Mouse (Mus musculus) urinary bladder, postnatal 14 days (tissue): ENCODE data around the gene Hist1h2bh.
"Not testable (repeated sequence)": the region's sequence is repeated elsewhere in the genome, so short reads cannot be mapped to it uniquely, and the experiment has no call there.

Experiments used
- DNase-seq: peaks from one replicate; pipeline ENCODE4 v3.0.0; 2021; ENCODE audit warnings: low spot score

Gene Hist1h2bh

DNA sequence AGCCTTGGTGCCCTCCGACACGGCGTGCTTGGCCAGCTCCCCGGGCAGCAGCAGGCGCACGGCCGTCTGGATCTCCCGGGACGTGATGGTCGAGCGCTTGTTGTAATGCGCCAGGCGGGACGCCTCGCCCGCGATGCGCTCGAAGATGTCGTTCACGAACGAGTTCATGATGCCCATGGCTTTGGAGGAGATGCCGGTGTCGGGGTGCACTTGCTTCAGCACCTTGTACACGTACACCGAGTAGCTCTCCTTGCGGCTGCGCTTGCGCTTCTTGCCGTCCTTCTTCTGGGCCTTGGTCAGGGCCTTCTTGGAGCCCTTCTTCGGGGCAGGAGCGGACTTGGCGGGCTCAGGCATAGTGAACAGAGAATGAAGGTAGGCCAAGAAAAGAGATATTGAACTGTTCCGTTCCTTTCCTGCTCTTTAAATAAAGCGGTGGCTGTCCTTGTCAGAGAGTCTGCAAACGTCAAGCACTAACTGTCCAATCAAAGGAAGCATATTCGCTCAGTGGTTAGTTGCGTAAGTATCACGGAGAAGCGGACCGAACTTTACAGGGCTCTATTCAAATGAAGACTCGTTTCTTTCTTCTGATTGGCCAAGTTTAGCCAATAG, at the start of gene Hist1h2bh:
Gene Hist1h2bh, minus strand, starts transcription at position 394 of the 609 bp plus-strand sequence.
- DNase-seq: peak; percentile 59

DNA sequence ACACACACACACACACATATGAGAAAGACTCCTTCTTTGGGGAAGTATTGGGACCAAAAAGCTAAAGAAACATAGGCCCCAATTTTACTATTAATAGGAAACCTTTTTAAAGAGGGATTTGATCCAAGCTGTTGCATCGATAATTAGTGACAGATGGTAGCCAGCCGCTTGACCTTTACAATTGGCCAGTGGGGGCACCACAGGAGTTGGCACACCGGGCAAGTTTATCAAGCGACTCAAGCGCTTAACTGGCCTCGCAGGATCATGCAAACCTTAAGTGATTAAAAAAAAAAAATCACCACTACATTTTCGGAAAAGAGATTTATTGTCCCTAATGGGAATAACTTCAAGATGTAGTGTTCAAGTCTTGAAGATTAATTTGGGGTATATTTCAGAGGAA, 49.4 kb upstream of the Hist1h2bh start:
- DNase-seq: no peak

DNA sequence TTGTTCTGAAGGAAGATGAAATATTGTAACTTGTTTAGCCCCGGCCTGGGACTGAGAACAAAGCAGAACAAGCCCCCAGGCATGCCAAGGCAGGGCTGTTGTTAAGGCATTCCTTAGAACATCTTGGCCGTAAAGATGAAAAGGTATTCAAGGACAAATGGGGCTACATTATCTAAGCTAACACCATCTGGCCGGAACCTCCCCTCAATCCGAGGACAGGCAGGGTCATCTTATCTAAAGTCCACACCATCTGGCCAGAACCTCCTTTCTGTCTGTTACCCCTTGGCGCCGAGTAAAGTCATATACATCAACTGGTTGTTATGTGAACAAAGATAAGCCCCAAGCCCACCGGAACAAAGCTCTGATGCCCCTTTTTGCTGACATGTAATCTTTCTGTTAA, 48.7 kb upstream of the Hist1h2bh start:
- DNase-seq: not testable (repeated sequence)

- no peak for DNase-seq
Measured at GRCm38 (mm10) chr13:23591206-23591605, 48.0 kb upstream of the Hist1h2bh start.

- DNase-seq: no peak
Measured at GRCm38 (mm10) chr13:23586940-23587225, 43.7 kb upstream of the Hist1h2bh start.

GRCm38 (mm10) chr13:23586099-23586939, 43.1 kb upstream of the Hist1h2bh start:
- no peak for DNase-seq

- peak; percentile 69 for DNase-seq
Measured at GRCm38 (mm10) chr13:23585442-23586098, 42.4 kb upstream of the Hist1h2bh start.

DNA sequence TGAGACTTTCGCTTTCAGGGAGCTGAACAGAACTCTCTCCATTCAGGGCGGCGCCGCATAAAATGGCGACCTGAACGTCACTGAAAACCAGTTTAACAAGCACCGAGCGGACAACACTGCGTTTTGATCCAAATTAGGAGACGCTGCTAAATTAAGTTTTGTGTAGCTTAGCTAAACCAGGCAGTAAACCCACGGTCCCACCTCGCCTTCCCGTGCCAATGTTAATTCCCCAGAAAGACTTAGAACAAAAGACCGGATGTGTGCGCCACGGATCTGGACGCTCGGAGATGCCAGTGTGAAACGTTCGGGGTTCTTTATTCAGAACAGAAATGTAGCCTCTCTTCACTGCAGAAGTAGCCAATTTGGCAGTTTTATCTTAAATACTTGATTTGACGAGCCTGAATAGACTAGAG, 41.8 kb upstream of the Hist1h2bh start:
- DNase-seq: peak; percentile 82

- DNase-seq: no peak
Measured at GRCm38 (mm10) chr13:23584331-23584730, 41.1 kb upstream of the Hist1h2bh start.

- DNase-seq: no peak
Measured at GRCm38 (mm10) chr13:23583387-23584068, 40.3 kb upstream of the Hist1h2bh start.

DNA sequence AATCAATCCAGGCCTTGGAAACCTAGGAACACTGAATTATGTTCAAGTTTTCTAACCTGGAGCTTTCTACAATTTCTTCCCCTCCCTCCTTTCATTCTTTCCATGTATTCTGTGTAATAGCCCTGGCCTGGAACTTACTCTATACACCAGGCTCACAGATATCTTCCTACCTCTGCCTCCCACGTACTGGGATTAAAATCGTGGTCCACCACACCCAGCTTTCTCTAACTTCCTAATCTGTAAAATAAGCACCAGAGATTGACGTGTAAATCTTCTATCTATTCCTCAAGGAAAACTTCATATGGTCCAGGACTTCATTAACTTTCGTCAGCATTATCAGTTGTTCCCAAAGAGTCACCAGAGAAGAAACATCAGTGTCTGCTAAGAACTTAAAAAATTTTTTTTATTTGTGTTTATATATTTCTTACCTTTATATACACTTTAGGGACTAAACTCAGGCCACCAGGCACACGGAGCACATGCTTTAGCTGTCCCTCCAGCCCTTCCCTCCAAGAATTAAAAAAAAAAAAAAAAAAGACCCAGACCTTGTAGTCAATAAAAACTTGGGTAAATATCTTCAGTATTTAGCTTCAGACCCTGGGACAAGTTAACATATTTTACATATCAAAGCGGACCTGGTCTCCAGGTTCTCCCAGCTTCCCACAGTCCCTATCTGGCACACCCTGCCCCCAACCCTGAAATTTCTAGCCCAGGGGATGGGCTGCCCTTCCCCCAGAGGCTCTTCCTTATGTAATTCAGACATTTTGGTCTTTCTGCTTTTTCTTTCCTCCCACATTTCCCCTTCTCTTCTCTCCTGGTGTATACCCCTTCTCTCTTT, 39.2 kb upstream of the Hist1h2bh start:
- DNase-seq: no peak

DNA sequence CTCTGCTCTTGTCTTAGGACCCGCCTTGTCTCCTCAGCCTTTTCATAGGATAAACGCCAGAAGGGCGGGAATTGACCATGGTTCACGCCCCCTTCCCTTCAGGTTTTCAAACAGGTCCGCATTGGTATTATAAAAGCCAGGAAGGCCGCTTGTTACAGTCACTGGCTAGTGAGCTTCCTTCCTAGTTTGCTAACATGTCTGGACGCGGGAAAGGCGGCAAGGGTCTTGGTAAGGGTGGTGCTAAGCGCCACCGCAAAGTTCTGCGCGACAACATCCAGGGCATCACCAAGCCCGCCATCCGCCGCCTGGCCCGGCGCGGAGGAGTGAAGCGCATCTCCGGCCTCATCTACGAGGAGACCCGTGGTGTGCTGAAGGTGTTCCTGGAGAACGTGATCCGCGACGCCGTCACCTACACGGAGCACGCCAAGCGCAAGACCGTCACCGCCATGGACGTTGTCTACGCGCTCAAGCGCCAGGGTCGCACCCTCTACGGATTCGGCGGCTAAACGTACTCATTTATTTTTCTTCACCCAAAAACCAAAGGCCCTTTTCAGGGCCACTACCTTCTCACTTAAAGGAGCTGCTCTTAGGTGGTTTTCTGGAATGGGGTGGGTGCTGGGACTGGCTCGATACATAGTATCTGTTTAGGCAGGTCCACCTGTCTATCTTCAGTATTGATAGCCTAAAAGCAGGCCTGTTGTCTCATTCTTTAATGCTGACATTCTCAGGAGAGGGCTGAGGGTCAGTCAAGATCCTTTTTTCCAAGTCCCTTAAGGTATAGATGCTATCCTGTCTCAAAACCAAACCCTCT, 38.4 kb upstream of the Hist1h2bh start, which contains the start of gene Hist1h4d:
Gene Hist1h4d, plus strand, starts transcription at position 191 of the 811 bp plus-strand sequence.
- DNase-seq: peak; percentile 95

DNA sequence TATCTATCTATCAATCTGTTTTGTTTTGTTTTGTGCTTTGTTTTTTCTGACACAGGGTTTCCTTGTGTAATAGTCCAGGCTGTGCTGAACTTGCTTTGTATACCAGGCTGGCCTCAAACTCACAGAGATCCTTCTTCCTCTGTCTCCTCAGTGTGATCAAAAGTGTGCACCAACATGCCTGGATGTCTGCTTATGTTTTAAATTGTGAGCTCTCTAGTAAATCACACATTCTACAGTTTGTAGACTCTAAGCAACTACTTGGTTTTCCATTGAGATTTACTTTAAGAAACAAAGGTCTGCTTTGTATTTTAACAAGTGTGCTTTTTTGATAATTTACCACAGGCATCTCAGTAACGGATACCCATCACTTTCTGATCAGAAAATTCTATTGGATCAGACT, 34.6 kb upstream of the Hist1h2bh start:
- DNase-seq: no peak

DNA sequence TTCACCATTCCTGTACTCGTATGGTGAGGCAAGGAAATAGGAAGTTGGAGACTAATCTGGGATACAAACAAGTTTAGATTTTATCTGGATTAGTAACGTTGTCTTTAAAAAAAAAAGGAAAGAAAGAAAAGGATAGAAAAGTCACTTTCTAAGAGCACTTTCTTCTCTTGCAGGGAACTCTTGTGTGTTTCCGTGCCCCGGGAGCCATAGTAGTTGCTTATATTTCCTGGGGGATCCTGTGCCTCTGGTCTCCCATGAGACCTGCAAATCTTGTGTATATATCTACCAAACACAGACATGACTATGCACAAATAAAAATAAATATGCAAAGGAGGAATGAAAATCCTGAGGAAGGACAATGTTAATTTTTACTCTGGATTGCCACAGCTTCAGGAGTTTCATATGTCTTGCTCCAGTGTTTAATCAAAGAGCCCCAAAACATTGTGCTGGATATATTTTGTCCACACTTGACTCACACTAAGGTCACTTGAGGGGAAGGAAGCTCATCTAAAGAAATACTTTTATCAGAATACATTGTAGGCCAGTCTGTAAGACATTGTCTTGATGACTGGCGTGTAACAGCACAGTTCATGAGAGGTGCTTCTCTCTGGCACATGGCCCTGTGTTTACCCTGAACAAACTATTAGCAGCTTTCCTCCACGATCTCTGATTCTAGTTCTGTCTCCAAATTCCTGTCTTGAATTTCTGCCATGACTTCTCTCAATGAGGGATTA, 33.9 kb upstream of the Hist1h2bh start:
- DNase-seq: no peak

DNA sequence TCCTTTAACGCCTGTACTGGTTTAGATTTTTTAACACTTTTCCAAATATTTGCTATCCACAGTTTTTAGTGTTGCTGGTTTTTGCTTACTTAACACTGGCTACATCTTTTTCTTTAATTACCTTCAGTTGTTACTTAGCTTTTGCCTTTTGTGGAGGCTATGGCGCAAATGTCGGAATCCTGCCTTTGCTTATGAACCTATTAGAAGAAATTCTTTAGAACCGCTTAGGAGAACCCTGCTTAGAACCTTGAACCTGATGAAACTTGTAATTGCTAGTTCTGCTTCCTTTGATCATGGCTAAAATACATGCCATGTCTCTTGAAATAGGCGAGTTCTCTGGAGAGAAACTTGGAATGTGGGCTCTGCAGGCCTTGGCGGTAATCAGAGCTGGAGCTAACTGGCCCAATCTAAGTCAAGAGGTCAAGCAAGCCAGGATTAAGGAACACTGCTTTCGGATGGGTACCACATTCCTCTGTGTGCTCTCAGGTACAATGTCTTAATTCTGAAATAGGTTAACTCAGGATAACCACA, 33.2 kb upstream of the Hist1h2bh start:
- DNase-seq: no peak

GRCm38 (mm10) chr13:23575864-23576313, 32.7 kb upstream of the Hist1h2bh start:
- DNase-seq: not testable (repeated sequence)

GRCm38 (mm10) chr13:23575271-23575851, 32.2 kb upstream of the Hist1h2bh start, which contains the start of gene Hist1h3d:
Gene Hist1h3d, plus strand, starts transcription at chr13:23575763.
- DNase-seq: peak; percentile 31

GRCm38 (mm10) chr13:23574546-23575170, 31.5 kb upstream of the Hist1h2bh start:
- not testable (repeated sequence) for DNase-seq
